Mouse (Mus musculus) thymus, postnatal 0 days (tissue): ENCODE measurements at regions not wholly inside any gene's neighbourhood (a gene's known extent, or its start where the extent isn't known, plus 50 kb on each side); places are given as distances from the start of the nearest gene placed in this dataset.
A peak's percentile ranks its signal among the peaks of the same experiment; 100 is the strongest.

Experiments used
- DNase-seq: peaks from one replicate; pipeline ENCODE4 v3.0.0-alpha.2; 2015; ENCODE audit warnings: low spot score

DNA sequence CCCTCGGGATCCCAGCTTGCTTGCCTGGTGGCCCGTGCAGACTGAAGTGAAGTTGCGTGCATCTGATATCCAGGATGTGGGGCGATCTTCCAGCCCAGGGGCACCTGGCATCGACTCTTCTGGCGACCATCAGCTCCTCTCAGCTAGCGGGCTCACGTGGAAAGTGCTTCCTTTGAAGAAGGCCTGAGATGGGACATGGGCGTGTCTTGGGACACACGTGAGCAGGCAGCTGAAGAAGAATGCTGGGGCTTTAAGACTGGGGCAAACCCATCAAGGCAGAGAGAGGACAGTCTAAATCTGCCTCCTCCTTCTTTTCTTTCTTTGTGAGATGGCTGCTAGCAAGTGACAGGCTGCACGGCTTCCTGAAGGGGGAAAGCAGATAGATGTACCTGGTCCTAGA, 142.3 kb upstream of the Mrps10 start:
- no peak for DNase-seq

DNA sequence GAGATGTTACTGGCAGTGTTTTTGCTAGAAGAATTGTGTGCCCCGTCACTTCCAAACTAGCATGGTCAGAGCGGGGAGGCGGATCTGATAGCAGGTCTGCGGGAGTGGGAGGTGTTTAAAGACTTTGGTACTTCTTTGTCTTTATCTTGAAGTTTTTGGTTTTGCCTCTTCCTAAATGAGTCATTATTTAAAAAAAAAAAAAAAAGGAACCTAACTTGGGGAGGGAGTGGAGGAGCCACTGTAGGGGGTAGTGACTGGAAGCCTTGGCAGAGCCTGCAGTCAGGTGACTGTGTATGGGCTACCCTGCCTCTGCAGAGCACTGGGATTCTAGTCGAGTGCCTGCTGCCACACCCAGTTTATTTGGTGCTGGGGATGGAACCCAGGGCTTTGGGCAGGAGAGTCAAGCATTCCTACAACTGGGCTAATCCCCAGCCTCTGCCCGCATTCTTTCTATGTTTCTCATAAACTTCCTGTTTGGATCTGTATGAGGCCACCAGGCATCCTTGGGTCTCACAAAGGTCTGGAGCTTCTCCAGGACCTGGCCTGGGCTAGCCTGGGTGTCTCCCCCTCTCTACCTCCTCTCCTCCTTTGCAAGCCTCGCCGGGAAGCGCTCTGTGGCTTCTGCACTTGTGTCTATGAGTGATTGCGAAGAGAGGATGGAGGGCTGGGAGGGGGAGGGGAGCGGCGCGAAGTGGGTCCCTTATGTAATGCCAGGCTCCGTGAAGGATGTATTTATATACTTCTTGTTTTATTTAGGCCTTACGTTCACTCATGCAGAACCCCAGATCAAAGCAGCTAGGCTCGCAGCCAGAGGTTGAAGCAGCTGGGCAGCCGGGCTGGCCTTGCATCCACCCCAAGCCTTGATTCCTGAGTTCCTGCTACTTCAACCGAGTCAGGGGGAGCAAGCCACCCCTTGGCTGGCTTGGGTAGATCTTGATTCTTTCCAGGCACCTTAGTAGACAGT, 143.1 kb upstream of the Mrps10 start:
- peak; percentile 20 for DNase-seq

GRCm38 (mm10) chr17:47221068-47221796, 147.5 kb upstream of the Mrps10 start:
- DNase-seq: peak; percentile 55

DNA sequence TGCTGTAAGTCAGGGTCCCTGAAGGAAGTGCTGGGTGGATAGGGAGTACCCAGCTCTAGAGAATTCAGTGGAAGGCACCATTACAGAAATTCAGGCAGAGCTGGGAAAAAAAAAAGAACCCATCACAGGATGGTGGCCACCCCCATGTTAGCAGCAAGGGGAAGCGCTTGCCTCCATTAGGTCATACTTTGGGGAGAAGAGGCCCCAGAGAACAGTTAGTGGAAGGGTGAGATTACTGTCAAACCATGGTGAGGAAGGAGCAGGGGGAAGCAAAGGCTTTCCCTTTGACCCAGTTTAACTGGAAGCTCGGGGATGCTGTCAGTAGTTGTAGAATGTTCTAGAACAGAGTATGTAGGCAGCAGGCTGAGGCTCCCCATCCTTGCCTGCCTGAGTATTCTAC, 148.8 kb upstream of the Mrps10 start:
- DNase-seq: no peak

GRCm38 (mm10) chr17:47216490-47216889, 152.2 kb upstream of the Mrps10 start:
- DNase-seq: no peak

DNA sequence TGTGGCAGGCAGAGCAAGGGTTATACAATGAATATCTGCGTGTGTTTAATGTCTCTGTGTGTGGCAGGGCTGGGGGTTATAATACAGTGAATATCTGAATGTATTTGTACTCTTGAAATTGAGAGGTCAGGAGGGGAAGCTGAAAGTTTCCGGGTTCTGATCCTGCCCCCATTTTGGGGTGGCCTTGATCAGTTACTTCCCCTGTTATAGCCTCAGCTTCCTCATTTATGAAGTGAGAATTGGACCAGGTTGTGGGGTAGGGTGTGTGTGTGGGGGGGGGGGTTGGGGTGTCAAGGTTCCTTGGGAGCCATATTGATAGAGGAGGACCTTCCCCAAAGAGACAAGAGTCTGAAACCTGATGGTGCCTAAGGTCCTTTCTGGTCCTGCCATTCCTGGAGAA, 152.8 kb upstream of the Mrps10 start:
- DNase-seq: no peak

- DNase-seq: no peak
These were observed 154.6 kb upstream of the Mrps10 start for GRCm38 (mm10) chr17:47214111-47214510.

GRCm38 (mm10) chr17:47210441-47211196, 158.1 kb upstream of the Mrps10 start:
- DNase-seq: no peak

DNA sequence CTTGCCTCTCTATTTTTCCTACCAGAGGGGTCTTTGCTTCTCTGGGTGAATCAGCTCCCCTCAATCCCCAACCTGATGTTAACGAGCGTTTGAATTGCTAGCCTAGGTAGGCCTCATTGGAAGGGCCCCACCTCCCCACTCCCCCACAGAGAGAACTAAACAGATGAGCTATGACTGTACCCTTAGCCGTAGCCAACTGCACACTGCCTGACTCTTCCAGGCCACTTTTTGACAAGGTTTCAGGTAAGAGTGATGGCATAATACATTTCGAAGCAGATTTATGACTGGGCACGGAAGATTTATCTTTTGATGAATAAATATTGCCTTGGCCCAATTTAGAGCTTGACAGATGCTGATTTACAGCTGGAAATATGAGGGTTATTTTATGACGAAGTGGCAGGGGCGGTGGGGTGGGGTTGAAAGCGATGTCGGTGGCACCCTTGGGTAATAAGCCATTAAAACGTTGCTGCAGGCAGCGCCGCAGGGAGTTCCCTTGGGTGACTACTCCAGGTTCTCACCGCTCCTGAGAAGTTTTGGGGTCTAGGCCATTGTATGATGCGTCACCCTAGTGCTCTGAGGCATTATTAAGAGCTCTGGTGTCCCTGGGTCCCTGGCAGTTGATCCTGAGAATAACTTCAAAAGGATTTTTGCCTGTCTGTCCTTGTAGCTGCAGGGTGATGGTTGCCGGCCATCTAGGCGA, 159.7 kb upstream of the Mrps10 start:
- no peak for DNase-seq

DNA sequence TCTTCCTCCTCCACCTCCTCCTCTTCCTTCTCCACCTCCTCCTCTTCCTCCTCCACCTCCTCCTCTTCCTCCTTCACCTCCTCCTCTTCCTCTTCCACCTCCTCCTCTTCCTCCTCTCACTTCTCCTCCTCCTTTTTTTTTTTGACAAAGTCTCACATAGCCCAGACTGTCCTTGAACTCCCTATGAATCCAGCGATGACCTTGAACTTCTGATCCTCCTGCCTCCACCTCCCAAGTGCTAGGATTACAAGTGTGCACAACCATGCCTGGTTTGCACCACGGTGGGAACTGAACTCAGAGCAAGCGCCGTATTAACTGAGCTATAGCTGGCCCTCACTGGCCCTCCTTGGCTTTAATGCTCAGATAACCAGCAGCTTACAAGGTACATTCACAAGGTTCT, 161.2 kb upstream of the Mrps10 start:
- no peak for DNase-seq

- DNase-seq: peak; percentile 65
These were observed 164.1 kb upstream of the Mrps10 start for GRCm38 (mm10) chr17:47204470-47205162.

GRCm38 (mm10) chr17:47199206-47199605, 169.5 kb upstream of the Mrps10 start:
- peak; percentile 68 for DNase-seq

- DNase-seq: no peak
These were observed 170.7 kb upstream of the Mrps10 start for GRCm38 (mm10) chr17:47197957-47198356.

- no peak for DNase-seq
These were observed 171.7 kb upstream of the Mrps10 start for GRCm38 (mm10) chr17:47196992-47197391.

GRCm38 (mm10) chr17:47195981-47196380, 172.7 kb upstream of the Mrps10 start:
- no peak for DNase-seq

- no peak for DNase-seq
These were observed 174.1 kb upstream of the Mrps10 start for GRCm38 (mm10) chr17:47194463-47195012.

GRCm38 (mm10) chr17:47191416-47191815, 177.3 kb upstream of the Mrps10 start:
- no peak for DNase-seq

GRCm38 (mm10) chr17:47189770-47190169, 178.9 kb upstream of the Mrps10 start:
- DNase-seq: no peak

DNA sequence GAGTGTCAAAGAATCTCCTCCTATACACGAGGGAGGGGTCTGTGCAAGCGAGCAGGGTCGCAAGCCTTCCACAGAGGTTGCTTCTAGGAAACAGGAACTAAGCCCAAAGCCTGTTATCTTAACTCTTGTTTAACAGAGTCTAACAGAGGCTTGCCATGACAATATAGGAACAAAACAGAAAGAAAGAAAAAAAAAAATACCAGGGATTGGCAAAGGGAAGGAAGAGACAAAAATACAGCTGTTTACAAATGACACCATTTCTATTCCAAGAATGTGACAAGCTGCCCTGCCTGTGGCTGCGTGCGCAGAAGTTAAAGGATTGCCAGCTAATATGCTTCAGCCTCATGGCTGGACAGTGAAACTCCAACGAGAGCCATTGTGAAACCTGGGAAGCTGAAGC, 173.8 kb upstream of the Ubr2 start:
- no peak for DNase-seq

GRCm38 (mm10) chr17:47182118-47182517, 171.8 kb upstream of the Ubr2 start:
- DNase-seq: no peak
